Mouse (Mus musculus) B cell, adult 62 days (primary cell): ENCODE results near the gene Elavl3. TPM values are rescaled to one million over a fixed set of nuclear protein-coding genes. Genes with fewer than 3 reads are reported as not detected.

Source experiments
- total RNA-seq: library from RNA; stranded (reverse); gene quantifications from 4 replicates; pipeline ENCODE4 v1.2.4, GENCODE M21; 2023

Elavl3 gene
- not detected in 4 replicates for total RNA-seq

GRCm38 (mm10) chr9:22051958-22052254, at the start of gene Elavl3:
TSS of gene Elavl3 (minus strand) at chr9:22052023.

GRCm38 (mm10) chr9:22098993-22099696, 47.3 kb upstream of the Elavl3 start, which contains the start of gene Cnn1:
TSS of gene Cnn1 (plus strand) at chr9:22099216.

GRCm38 (mm10) chr9:22085022-22085834, 33.4 kb upstream of the Elavl3 start, which contains the start of gene Ecsit:
TSS of gene Ecsit (minus strand) at chr9:22085438.

GRCm38 (mm10) chr9:22070791-22071573, 19.2 kb upstream of the Elavl3 start, which contains the start of the genes Gm49318 and Zfp653:
TSS of gene Gm49318 (minus strand) at chr9:22071259.
TSS of gene Zfp653 (minus strand) at chr9:22071376.

GRCm38 (mm10) chr9:22002194-22003162, 49.3 kb downstream of the Elavl3 start, which contains the start of the genes Ccdc151 and Prkcsh:
TSS of gene Ccdc151 (minus strand) at chr9:22002634.
TSS of gene Prkcsh (plus strand) at chr9:22002806.

GRCm38 (mm10) chr9:21989230-21990110, 62.4 kb downstream of the Elavl3 start, which contains the start of gene Rgl3:
TSS of gene Rgl3 (minus strand) at chr9:21989446.

Other genes with a start within 250 kb of the Elavl3 start
- gene Angptl8, start 216.5 kb downstream of the Elavl3 start, total RNA-seq, result not detected in 4 replicates
- gene Dock6, start 199.4 kb downstream of the Elavl3 start, total RNA-seq, result 13.1 to 17.6 TPM (median 16.5 TPM) in 4 replicates
- gene Rab3d, start 133.8 kb downstream of the Elavl3 start, total RNA-seq, result 3.3 to 5.5 TPM (median 3.6 TPM) in 4 replicates
- 0.89 TPM in 1 of 4 replicates, not detected in the others for gene Ccdc159, start 124.6 kb downstream of the Elavl3 start, total RNA-seq
- gene Tmem205, start 124.5 kb downstream of the Elavl3 start, total RNA-seq, result 0.95 to 1.5 TPM in 2 of 4 replicates, not detected in the others
- 1.3 to 1.4 TPM (median 1.3 TPM) in 4 replicates for gene Plppr2, start 115.0 kb downstream of the Elavl3 start, total RNA-seq
- 7.7 to 11.2 TPM (median 9.9 TPM) in 4 replicates for gene Swsap1, start 96.3 kb downstream of the Elavl3 start, total RNA-seq
- gene Epor, start 88.5 kb downstream of the Elavl3 start, total RNA-seq, result not detected in 4 replicates
- not detected in 4 replicates for gene Rgl3, start 62.6 kb downstream of the Elavl3 start, total RNA-seq
- gene Ccdc151, start 49.4 kb downstream of the Elavl3 start, total RNA-seq, result not detected in 4 replicates
- gene Prkcsh, start 49.2 kb downstream of the Elavl3 start, total RNA-seq, result 64.4 to 73.1 TPM (median 72.2 TPM) in 4 replicates
- gene Gm49318, start 19.2 kb upstream of the Elavl3 start, total RNA-seq, result not detected in 4 replicates
- gene Zfp653, start 19.4 kb upstream of the Elavl3 start, total RNA-seq, result 28.4 to 35.4 TPM (median 33.4 TPM) in 4 replicates
- gene Ecsit, start 33.4 kb upstream of the Elavl3 start, total RNA-seq, result 17.8 to 24.6 TPM (median 20.1 TPM) in 4 replicates
- not detected in 4 replicates for gene Cnn1, start 47.2 kb upstream of the Elavl3 start, total RNA-seq
- gene Elof1, start 65.1 kb upstream of the Elavl3 start, total RNA-seq, result 32.6 to 40.3 TPM (median 38.1 TPM) in 4 replicates
- 180 to 182 TPM (median 181 TPM) in 4 replicates for gene Acp5, start 83.7 kb upstream of the Elavl3 start, total RNA-seq
- 9.4 to 13.4 TPM (median 12.8 TPM) in 4 replicates for gene Pigyl, start 104.8 kb upstream of the Elavl3 start, total RNA-seq
- gene Zfp872, start 136.1 kb upstream of the Elavl3 start, total RNA-seq, result not detected in 4 replicates
- gene Zfp809, start 173.7 kb upstream of the Elavl3 start, total RNA-seq, result 30.0 to 35.4 TPM (median 32.2 TPM) in 4 replicates
- 2.0 to 3.0 TPM (median 2.6 TPM) in 4 replicates for gene Zfp599, start 207.9 kb upstream of the Elavl3 start, total RNA-seq